Comparison of ENCODE assay signal across 8 mouse cellular contexts in the genomic region with DNA sequence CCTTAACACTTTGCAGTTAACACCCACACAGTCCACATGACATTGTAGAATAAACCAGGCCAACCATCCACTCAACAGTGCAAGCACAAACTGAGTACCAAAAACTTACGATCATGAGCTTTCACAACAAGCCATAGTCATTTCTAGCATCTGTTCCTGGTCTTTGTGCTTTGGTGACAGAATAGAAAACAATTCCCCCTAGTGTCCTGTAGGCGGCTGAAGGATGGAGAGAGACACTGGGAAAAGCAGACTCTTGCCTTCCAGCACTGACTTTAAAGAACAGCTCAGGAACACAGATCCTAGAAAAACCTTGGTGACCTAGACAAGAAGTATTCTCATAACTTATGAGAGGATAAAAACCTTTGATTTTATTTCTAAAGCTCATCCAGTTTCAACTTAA. TPM values are rescaled to one million over a fixed set of nuclear protein-coding genes. Genes with fewer than 3 reads are reported as not detected.
DNase-seq lines count a peak whose midpoint lies in the region; ATAC-seq and TF ChIP-seq lines count a peak whose summit lies in the region.

No protein-coding gene starts in this region.

- H3K9ac ChIP-seq in heart, postnatal 0 days (replicated peaks; ENCODE audit: low read depth, low read length), result no peak overlapping the region
- H3K9ac ChIP-seq in intestine, embryonic 15.5 days, result no peak overlapping the region
- H3K9ac ChIP-seq in neural tube, embryonic 14.5 days (replicated peaks; ENCODE audit: low read depth, low read length), result no peak overlapping the region

- no peak overlapping the region for H3K27ac ChIP-seq in heart, postnatal 0 days (ENCODE audit: low read depth)
- H3K27ac ChIP-seq in intestine, embryonic 15.5 days, result no peak overlapping the region
- no peak overlapping the region for H3K27ac ChIP-seq in neural tube, embryonic 14.5 days (ENCODE audit: low read depth, low read length)

- H3K27me3 ChIP-seq in heart, postnatal 0 days (ENCODE audit: control insufficient read depth, insufficient read depth, low read length), result no peaks in the 10 kb centered on the region
- no peaks in the 10 kb centered on the region for H3K27me3 ChIP-seq in intestine, embryonic 15.5 days (replicated peaks)
- H3K27me3 ChIP-seq in neural tube, embryonic 14.5 days (ENCODE audit: control insufficient read depth, insufficient read depth, low read length), result no peaks in the 10 kb centered on the region; the same call in 1 of the 2 replicates

- no peak for TF ChIP-seq EP300 in heart, postnatal 0 days (IDR thresholded peaks at IDR 0.05; ENCODE audit: low read depth)

- H3K9me3 ChIP-seq in heart, postnatal 0 days (replicated peaks; ENCODE audit: control insufficient read depth, low read length), result no peaks in the 10 kb centered on the region
- H3K9me3 ChIP-seq in intestine, embryonic 15.5 days, result no peaks in the 10 kb centered on the region
- H3K9me3 ChIP-seq in neural tube, embryonic 14.5 days (ENCODE audit: control insufficient read depth, low read length), result no peaks in the 10 kb centered on the region

- peaks cover 23% of the 10 kb centered on the region for H3K4me1 ChIP-seq in heart, postnatal 0 days (ENCODE audit: control insufficient read depth, insufficient read depth)
- peaks cover 13% of the 10 kb centered on the region for H3K4me1 ChIP-seq in intestine, embryonic 15.5 days (replicated peaks)
- H3K4me1 ChIP-seq in neural tube, embryonic 14.5 days (ENCODE audit: control insufficient read depth, insufficient read depth, low read length), result peaks cover 27% of the 10 kb centered on the region

- ATAC-seq in heart, postnatal 0 days (ENCODE audit: insufficient read depth, low read depth), result no peak
- ATAC-seq in intestine, embryonic 15.5 days, result no peak
- no peak for ATAC-seq in neural tube, embryonic 14.5 days (ENCODE audit: low read depth)

- DNase-seq in heart, postnatal 0 days (ENCODE audit: low spot score), result peak; percentile 85
- DNase-seq in heart, adult 9 months (ENCODE audit: low spot score in 2 of 2), result no peak
- peak; percentile 75 for DNase-seq in MN1 (ENCODE audit: low spot score)
- DNase-seq in embryo, embryonic 11 days, result peak; percentile 62
- DNase-seq in testis, postnatal 10 days (ENCODE audit: low spot score), result no peak
- DNase-seq in right cerebral cortex, postnatal 4 days, result no peak

- no peaks in the 10 kb centered on the region for H3K36me3 ChIP-seq in heart, postnatal 0 days (replicated peaks; ENCODE audit: control insufficient read depth, insufficient read depth, low read length)
- H3K36me3 ChIP-seq in intestine, embryonic 15.5 days, result no peaks in the 10 kb centered on the region
- no peaks in the 10 kb centered on the region for H3K36me3 ChIP-seq in neural tube, embryonic 14.5 days (ENCODE audit: control insufficient read depth, insufficient read depth, low read length)

- 22% methylated on average over 2 of the region's 2 CpGs for WGBS in heart, postnatal 0 days
- WGBS in intestine, embryonic 15.5 days, result 15% methylated on average over 2 of the region's 2 CpGs
- 9% methylated on average over 2 of the region's 2 CpGs for WGBS in neural tube, embryonic 14.5 days

- H3K4me2 ChIP-seq in heart, postnatal 0 days (ENCODE audit: low read depth, low read length), result peak overlapping the region; percentile 91; the same call in 1 of the 2 replicates
- peak overlapping the region; percentile 93 for H3K4me2 ChIP-seq in intestine, embryonic 15.5 days (replicated peaks)
- peak overlapping the region; percentile 79 for H3K4me2 ChIP-seq in neural tube, embryonic 14.5 days (ENCODE audit: low read depth, low read length)

- peak; percentile 68 for TF ChIP-seq CTCF in heart, postnatal 0 days (IDR thresholded peaks at IDR 0.05; ENCODE audit: low read depth)

- peak overlapping the region; percentile 93; the same call in 1 of the 2 replicates for H3K4me3 ChIP-seq in heart, postnatal 0 days (ENCODE audit: low read depth, low read length)
- H3K4me3 ChIP-seq in intestine, embryonic 15.5 days (replicated peaks), result no peak overlapping the region
- H3K4me3 ChIP-seq in neural tube, embryonic 14.5 days (ENCODE audit: low read depth, low read length), result peak overlapping the region; percentile 90; the same call in 1 of the 2 replicates

RNA-seq across cellular contexts. Expression of a gene that starts 3.0 kb away (rescaled TPM):
- 39.4 and 41.0 TPM in 2 replicates for total RNA-seq in heart, postnatal 0 days (2014; rRNA removed; ENCODE audit: low replicate concordance)
- 5.9 and 6.0 TPM in 2 replicates for polyA plus RNA-seq in heart, postnatal 0 days (2015; fragmentation: Nextera tagmentation; extraction: Ambion mirVana)
- 5.8 and 6.5 TPM in 2 replicates for polyA plus RNA-seq in intestine, embryonic 15.5 days (2015; fragmentation: Nextera tagmentation; extraction: Ambion mirVana)
- polyA plus RNA-seq in neural tube, embryonic 14.5 days (2014; fragmentation: Nextera tagmentation; extraction: Ambion mirVana), result 26.5 and 28.5 TPM in 2 replicates

Comparison
In these comparisons a context has a peak if more than half of its experiments do, and no peak if none do; other contexts are left out.
1. DNase-seq: peak in heart, postnatal 0 days (single experiment), MN1 (single experiment) and embryo, embryonic 11 days (single experiment); none in heart, adult 9 months (0 of 2), testis, postnatal 10 days (single experiment) and right cerebral cortex, postnatal 4 days (single experiment).
2. Peak in every context shown above with its lines, with median percentiles within 50 percentile points of each other: H3K4me2 ChIP-seq.